Mouse (Mus musculus) testis, adult 2 months (tissue): Measurements from ENCODE around the gene Rnf217. TPM values are rescaled to one million over a fixed set of nuclear protein-coding genes. Genes with fewer than 3 reads are reported as not detected.

Experiments used
- H3K27ac ChIP-seq: fragments of 200-500 bp; 2 replicates; pipeline ENCODE4 v1.5.1; 2012; ENCODE audit warnings: low read depth, low read length; ENCODE audit not compliant: control insufficient read depth, insufficient read depth
- H3K27me3 ChIP-seq: fragments of 200-500 bp; 2 replicates; pipeline ENCODE4 v1.6.1; 2012; ENCODE audit warnings: mild to moderate bottlenecking, low read length, moderate library complexity; ENCODE audit not compliant: control insufficient read depth, insufficient read depth
- H3K36me3 ChIP-seq: fragments of 200-500 bp; 2 replicates; pipeline ENCODE4 v1.6.1; 2012; ENCODE audit warnings: mild to moderate bottlenecking, low read length; ENCODE audit not compliant: control insufficient read depth, insufficient read depth
- H3K4me1 ChIP-seq: fragments of 200-500 bp; 2 replicates; pipeline ENCODE4 v1.6.1; 2012; ENCODE audit warnings: low read length; ENCODE audit not compliant: control insufficient read depth, insufficient read depth
- H3K4me3 ChIP-seq: fragments of 200-500 bp; 2 replicates; pipeline ENCODE4 v1.5.1; 2012; ENCODE audit warnings: low read depth, mild to moderate bottlenecking, low read length, moderate library complexity, mixed read lengths; ENCODE audit not compliant: control insufficient read depth
- CTCF ChIP-seq: fragments of 200-500 bp; IDR thresholded peaks from 2 replicates; pipeline ENCODE4 v1.5.1; 2012; ENCODE audit warnings: low read depth, mild to moderate bottlenecking, inconsistent platforms, low read length, moderate library complexity; ENCODE audit not compliant: control insufficient read depth, insufficient read depth, insufficient replicate concordance
- POLR2A ChIP-seq: fragments of 200-500 bp; IDR thresholded peaks from 2 replicates; pipeline ENCODE4 v1.6.1; 2012; ENCODE audit warnings: low read depth, mild to moderate bottlenecking, inconsistent platforms, low read length, moderate library complexity; ENCODE audit not compliant: control insufficient read depth
- polyA plus RNA-seq: library from polyadenylated mRNA; depleted of rRNA; stranded (reverse); fragments of >200 nt; gene quantifications from 2 replicates; pipeline ENCODE4 v1.2.3, GENCODE M21; 2012

Gene Rnf217
- polyA plus RNA-seq, 1 experiment = 0.64 TPM

DNA sequence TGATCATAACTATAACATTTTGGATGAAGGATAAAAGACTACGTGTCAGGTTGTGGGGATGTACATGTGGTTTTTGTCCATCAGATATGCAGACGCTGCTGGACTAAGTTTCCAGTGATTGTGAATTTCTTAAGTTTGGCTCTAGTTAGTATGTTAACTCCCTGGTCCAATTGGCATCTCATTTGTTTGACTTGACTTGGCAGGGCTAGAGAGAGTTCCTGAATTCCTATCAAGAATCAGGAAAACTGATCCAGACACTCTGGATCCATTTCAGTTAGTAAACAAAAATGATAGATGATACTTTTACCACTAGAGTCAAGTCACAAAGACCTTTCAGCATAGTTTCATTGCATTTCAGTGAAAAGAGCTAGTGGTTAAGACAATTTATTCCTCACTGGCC, 112.1 kb downstream of the Rnf217 start:
- Histone ChIP-seq H3K4me1 (no peaks in the 10 kb centered on the region), H3K4me3 (no peak overlapping the region), H3K27me3 (no peaks in the 10 kb centered on the region), H3K27ac (no peak overlapping the region), H3K36me3 (no peaks in the 10 kb centered on the region)
- TF ChIP-seq CTCF (no peak), POLR2A (no peak)

DNA sequence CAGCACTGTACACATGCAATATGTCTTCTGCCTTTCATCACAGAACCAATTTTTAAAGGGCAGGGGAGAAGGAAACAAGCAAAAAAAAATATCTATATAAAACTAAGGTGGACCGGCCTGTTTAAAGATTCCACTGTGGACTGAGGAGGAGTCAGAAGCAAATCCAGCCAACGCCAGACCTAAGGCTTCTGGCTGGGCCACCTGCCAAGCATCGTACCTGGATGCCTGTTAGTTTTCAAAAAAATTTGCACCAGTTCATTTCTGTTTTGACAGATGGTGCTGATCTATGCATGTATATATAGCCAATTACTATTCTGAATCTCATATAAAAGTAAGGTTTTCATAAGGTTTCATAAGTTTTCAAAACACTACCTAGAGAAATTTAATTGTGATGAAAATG, 113.2 kb downstream of the Rnf217 start:
- H3K27me3 ChIP-seq = no peaks in the 10 kb centered on the region
- no peak for TF ChIP-seq CTCF
- TF ChIP-seq POLR2A = no peak
- H3K4me1 ChIP-seq = no peaks in the 10 kb centered on the region
- H3K4me3 ChIP-seq = no peak overlapping the region
- H3K36me3 ChIP-seq = no peaks in the 10 kb centered on the region
- H3K27ac ChIP-seq = no peak overlapping the region

DNA sequence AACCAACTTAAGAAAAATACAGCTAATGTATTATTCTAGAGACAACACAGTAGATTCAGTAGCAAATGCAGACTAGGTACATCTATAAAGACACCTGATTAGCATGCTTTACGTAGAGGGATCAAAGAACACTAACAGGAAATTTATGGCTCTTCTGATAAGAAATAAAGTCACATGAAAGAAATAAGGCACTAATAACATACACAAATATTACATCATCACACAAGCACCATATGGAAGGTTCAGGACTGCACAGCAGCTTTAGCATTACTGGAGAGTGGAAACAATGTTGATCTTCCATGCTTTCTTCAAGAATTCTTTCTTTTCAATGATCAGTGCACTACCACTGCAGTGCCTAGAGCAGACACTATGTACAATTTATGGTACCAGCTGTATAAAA, 114.7 kb downstream of the Rnf217 start:
- H3K27ac ChIP-seq = no peak overlapping the region
- no peaks in the 10 kb centered on the region for H3K4me1 ChIP-seq
- H3K4me3 ChIP-seq = no peak overlapping the region
- H3K27me3 ChIP-seq = no peaks in the 10 kb centered on the region
- H3K36me3 ChIP-seq = no peaks in the 10 kb centered on the region
- TF ChIP-seq CTCF = no peak
- TF ChIP-seq POLR2A = no peak

DNA sequence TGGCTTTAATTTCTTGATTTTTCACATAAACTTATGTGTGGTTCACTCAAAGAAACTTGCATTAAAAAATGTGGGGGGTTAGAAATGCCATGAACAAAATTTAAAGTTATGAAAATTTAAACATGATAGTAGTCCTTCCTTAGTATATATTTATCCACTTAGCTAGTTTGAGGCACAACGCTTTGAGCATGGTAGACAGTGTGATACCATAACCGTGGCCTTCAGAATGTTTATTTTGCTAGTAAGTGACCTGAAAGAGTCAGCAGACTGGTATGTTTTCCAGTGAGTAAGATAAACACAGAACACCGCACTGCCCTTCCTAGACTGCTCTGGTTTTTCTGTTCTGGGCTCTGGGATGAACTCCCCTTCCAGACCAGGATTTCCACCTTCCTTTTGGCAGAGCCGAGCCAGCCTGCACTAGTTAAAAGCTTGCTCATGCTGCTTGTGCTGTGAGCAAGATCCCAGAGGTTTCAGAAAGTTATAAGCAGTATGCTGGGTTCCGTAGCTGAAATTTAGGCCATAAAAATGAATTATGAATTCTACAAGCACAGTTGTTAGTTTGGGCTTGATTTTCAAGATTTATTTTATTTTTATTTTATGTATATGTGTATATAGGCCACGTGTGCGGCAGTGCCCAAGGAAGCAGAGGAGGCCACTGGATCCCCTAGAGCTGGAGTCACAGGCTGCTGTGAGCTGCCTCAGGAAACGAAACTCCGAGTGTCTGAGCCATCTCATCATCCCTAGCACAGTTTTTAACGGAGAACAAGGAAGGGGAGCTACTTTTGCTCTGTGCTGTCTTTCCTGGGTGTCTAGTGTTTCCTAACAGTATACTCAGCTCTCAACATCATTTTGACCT, 141.7 kb downstream of the Rnf217 start:
- H3K36me3 ChIP-seq = no peaks in the 10 kb centered on the region
- H3K27me3 ChIP-seq = no peaks in the 10 kb centered on the region
- TF ChIP-seq POLR2A = no peak
- TF ChIP-seq CTCF = no peak
- no peak overlapping the region for H3K27ac ChIP-seq
- no peak overlapping the region for H3K4me3 ChIP-seq
- H3K4me1 ChIP-seq = no peaks in the 10 kb centered on the region

DNA sequence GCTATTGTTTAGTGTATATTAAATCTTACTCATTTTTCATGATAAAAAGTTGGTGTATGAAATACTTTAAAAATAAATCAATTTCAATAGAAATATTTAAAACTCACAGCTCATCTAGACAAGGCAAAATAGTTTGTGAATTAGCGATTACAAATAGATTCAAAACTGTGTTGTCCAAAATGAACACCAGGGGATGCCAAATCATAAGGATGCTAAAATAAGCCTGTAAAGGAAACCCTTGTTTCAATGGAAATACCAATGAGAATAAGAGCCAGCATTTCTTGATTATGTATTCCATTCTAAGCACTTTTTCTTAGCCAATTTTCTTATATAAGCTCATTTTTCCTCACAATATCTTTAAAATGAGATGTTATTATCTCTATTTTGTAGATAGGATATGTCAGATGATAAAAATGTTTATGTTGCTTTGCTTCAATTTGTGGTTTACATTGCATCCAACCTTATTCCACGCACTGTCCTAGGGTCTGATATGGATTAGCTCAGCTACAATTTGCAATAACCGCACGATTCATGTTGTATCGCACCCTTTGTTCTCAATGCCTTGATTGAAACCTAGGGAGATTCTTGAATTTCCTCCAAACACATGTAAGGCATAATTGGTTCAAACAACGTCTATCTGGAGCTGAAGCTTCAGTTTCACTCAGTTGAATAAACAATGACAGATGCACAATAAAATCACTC, 143.0 kb downstream of the Rnf217 start:
- H3K36me3 ChIP-seq = no peaks in the 10 kb centered on the region
- no peak for TF ChIP-seq CTCF
- no peak for TF ChIP-seq POLR2A
- H3K27me3 ChIP-seq = no peaks in the 10 kb centered on the region
- no peak overlapping the region for H3K27ac ChIP-seq
- no peak overlapping the region for H3K4me3 ChIP-seq
- no peaks in the 10 kb centered on the region for H3K4me1 ChIP-seq

DNA sequence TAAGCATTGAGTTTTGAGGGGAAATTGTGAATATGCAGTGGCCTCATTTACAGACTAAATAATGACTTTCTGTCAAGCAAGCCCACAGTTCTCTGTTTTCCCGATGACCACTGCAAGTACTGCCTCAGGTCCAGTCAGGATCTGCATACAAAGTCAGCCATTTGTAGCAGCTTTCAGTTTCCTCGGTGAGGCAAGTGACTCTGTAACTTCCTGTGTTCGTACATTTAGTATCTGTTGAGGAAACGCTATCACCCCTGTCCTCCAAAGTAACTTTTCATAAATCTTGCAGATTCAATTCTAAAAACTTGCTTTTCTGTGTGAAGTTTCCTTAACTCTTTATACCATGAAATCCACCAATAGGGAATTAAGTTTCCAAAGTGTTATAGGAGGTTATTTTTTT, 143.6 kb downstream of the Rnf217 start:
- TF ChIP-seq POLR2A (no peak), CTCF (no peak)

DNA sequence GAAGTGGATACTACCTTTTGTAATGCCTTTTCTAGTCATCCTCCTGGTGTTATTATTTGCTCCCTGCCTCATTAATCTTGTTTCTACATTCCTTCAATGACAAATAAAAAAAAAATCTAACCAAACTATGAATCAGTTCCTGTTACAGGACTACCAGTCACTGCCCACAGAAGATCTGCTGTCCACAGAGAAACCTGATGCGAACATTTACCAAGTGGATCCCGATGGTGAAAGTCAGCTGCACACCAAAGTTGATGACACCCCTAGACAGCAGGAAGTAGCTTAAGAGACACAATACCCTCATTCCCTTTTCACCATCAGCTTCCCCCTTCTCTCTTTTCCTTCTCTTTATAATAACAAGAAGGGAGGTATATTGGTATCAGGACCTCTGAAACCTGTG, 145.9 kb downstream of the Rnf217 start:
- TF ChIP-seq POLR2A (no peak), CTCF (no peak)
- H3K4me1 ChIP-seq = no peaks in the 10 kb centered on the region
- H3K27me3 ChIP-seq = no peaks in the 10 kb centered on the region
- no peak overlapping the region for H3K27ac ChIP-seq
- no peak overlapping the region for H3K4me3 ChIP-seq
- H3K36me3 ChIP-seq = no peaks in the 10 kb centered on the region

More for the DNA sequence above, 143.6 kb downstream of the Rnf217 start:
- no peaks in the 10 kb centered on the region for H3K36me3 ChIP-seq
- no peak overlapping the region for H3K27ac ChIP-seq
- no peaks in the 10 kb centered on the region for H3K27me3 ChIP-seq
- no peak overlapping the region for H3K4me3 ChIP-seq
- no peaks in the 10 kb centered on the region for H3K4me1 ChIP-seq
